Mouse (Mus musculus) lung, postnatal 14 days (tissue): ENCODE measurements around the gene Bcor.

Experiments used
- DNase-seq: peaks from one replicate; pipeline ENCODE4 v3.0.0; 2021

The Bcor gene

DNA sequence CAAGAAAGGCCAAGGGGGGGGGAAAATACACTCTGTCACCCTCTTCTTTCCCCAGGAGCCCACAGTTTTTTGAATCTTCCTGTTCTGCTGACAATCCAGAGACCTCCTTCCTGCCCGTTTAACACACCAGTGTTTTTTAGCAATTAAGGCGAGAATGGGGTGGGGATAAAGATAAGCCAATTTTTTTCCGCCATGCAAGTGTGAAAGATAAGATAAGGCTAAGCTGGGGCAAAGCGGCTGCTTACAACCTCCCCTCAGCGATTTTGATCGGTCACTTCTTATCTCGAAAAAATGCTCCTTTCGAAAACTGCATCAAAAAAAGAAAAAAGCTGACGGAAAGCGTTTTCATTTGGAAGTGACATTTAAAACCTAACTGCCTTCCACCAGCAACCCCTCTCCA, 74.2 kb downstream of the Bcor start:
- DNase-seq = no peak

DNA sequence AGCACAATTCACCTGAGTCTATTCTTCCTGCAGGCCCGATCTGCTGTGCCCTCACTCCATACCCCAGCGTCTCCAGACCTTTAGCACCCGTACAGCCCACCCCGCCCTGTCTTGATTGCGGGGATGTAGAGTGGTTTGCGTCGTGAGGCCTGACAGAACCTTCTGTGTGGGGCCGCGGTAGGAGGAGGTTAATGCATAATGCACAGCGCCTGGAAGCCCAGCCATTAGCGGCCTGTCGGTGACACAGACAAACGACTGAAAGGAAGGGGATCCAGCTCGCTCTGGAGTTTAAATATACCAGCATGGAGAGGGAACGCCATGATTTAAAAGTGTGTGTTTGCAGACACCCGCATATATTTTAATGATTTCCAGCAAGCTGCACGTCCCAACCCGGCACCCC, 74.9 kb downstream of the Bcor start:
- no peak for DNase-seq

DNA sequence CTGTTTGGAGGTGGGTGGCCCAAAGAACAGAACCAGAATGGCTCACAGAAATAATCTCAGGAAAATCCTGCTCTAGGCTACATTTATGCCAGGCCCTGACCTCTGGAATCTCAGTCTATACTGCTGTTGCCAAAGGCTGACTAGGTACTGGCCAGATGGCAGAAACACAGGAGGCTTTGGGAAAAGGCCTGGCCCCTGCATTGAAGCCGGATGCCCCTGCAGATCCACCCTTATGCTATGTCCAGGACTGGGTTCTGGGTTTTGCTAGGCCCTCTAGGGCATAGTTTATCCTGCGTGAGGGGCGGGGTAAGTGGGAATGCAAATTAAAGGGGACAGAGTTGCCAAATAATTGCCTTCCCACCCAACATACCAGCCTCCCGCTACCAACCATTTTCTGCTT, 75.5 kb downstream of the Bcor start:
- no peak for DNase-seq

GRCm38 (mm10) chrX:12083631-12084030, 76.5 kb downstream of the Bcor start:
- no peak for DNase-seq

DNA sequence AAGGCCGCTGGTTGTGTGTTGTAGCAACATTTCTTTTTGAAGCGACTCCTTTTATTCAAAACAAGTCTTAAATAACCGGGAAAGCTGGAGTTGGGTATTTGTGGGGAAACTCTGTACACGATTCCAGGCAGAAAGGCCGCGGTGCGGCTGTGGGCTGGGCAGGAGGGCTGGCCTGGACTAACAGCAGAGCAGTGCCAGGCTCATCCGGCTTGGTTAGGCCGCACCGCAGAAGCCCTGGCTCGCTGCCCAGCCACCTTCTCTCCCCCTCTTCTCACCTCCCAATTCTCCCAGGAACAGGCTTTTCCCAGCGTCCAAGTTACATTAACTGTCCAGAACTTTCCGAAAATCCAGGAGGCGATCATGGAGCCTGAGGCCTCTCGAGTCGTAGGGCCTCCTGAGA, 77.4 kb downstream of the Bcor start:
- no peak for DNase-seq

DNA sequence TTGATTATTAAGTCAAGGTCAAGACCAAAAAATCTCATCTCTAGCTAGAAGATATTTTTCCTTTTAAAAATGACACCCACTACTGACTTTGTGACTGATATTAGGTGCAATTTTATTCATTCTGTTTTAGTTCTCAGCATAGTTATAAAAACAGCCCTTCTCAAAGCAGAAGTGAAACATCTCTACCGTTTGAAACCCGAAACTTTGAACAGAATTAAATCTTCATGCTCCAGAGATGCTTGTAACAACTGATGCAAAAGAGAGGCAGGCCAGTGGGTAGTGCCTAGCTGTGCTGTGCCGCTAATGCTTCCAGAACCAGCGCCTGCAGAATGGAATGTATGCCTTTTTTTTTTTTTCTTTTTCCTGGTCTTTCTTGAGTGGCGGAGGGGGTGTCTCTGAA, 78.0 kb downstream of the Bcor start:
- no peak for DNase-seq

DNA sequence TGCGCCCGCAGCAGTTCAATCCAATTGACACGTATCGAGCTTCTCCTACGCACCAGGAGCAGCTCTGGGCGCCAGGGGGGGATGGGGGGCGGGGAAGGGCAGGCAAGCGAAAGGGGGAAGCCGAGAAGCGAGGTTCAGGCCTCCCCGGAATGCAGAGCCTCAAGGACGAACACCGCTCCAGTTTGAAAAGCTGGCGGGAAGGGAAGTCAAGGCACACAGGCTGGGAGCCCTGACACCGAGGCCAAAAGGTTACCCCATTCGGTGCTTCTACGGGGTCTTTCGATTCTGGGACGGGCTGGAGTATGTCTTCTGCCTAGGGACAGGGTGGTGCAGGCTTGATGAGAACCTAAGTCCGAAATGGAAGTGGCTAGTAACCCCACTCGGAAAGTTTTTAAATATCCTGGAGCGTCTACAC, 78.4 kb downstream of the Bcor start:
- DNase-seq = no peak

DNA sequence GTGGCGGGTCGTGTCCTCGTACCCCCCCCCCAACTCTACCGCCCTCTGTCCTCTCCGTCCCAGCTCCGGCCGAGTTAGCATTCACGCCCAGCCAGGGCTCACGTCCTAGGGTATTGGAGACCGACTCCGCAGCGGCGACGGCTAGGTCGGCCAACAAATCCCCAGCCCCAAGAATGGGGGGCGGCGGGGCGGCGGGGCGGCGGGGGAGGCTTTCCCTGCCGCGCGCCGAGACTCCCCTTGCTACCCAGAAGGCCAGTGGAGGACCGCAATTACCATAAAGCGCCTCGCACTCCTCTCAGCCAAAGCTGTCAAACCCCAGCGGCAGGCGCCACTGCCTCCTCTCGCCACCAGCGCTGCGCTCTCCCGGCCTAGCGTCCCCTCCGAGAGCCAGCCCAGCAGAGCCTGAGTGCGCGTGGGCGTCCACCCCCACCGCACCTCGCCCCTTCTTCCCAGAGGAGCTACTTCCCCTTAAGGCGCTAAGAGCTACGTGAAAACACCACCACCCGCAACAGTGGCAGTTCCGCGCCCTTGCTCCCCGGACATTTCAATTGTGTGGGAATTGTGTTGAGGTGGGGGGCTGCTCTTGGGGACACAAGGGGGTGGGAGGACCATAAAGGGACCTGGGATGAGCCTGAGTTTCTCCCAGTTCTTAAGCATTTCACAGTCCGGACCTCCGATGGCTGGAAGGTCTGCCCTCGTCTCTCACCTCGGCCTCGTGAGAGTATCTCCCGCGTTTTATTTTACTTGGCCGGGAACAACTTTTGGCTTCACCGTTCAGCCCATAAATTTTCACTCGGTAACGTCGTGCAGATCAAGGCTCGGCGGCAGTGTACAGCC, 79.0 kb downstream of the Bcor start:
- peak; percentile 47 for DNase-seq

GRCm38 (mm10) chrX:12080095-12080903, 79.9 kb downstream of the Bcor start:
- peak; percentile 71 for DNase-seq

DNA sequence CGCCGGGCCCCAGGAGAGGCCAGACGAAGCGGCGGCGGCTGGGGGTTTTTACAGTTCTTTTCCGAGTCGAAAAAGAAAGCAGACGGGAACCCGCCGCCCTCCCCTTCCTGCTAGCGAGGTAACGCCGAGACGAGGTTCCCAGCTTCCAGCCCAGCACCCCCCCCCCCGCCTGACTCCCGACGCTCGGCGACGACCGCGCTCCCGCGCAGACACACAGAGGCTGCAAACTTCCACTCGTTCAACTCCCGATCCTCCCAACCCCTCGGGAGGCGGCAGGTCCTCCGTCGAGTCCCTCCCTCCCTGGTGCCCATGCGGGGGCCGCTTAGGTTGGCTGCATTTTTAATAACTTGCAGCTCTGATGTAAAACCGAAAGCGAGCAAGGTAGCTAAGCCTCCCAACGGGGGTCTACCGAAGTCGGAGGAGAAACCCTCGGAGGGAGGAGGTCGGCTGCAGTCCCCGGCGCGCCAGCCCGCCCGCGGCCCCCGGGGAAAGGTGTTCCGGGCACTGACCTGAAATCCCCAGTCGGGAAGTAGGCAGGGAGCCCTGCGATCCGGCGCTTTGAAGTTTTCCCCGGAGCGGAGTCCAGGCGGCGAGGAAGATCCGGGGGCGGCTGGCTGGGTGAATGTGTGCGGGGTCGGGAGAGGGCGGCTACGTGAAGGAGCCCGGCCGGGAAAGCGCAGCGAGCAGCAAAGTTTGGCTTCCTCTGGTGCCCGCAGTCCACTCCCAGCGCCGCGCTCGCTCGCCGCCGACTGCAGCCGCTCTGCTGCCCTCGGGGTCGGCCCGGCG, 80.7 kb downstream of the Bcor start:
- DNase-seq = peak; percentile 49

DNA sequence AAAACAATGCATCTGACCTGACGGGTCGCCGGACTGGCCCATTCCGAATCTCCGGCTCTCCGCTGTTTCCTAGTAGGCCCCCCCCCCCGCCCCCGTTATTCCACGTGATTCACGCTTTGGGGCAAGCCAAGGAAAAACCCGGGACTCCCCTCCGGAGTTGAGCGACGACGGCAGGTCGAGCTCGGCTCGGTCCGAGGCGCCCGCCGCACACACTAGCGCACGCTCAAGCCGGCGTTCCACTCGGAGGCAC, 81.2 kb downstream of the Bcor start:
- DNase-seq = no peak

GRCm38 (mm10) chrX:12078195-12079058, 81.7 kb downstream of the Bcor start:
- DNase-seq = peak; percentile 40

- no peak for DNase-seq
Observed at GRCm38 (mm10) chrX:12077601-12077980, 82.6 kb downstream of the Bcor start.

DNA sequence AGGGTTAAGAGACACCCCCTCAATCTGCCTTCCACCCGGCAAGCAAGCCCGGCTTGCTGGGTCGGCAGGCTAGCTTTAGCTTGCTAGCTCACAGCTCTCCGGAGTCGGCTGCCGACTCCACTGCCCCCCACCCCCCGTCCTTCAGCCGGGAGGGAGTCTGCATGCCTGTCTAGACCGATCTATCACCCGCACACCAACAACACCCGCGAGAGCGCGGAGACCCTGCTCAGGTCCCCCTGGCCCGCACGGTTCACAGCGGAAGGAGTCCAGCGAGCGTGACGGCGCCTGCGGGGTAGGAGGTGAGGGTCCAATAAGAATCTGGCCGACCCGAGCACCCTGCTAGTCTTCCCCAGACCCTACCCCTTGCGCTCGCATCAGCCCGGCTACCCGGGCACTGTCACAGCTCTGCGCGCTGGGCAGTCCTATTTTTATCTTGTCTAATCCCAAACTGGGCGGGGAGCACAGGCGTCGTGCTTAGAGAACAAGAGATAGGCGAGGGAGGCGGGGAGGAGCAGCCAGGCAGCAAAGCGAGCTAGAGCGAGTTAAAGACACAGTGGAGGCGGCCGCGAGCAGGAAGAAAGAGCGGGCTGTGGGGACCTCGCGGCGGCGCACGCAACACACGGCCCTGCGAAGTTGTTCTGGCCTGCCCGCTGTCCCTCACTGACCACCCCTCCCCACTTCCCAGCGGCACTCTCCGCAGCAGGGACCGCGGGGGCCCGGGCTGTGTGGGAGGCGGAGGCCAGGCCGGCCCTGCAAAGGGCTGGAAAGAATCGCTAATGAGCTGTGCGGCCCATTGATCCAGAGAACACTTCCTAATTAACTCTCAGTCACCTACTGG, 83.2 kb downstream of the Bcor start:
- peak; percentile 62 for DNase-seq

DNA sequence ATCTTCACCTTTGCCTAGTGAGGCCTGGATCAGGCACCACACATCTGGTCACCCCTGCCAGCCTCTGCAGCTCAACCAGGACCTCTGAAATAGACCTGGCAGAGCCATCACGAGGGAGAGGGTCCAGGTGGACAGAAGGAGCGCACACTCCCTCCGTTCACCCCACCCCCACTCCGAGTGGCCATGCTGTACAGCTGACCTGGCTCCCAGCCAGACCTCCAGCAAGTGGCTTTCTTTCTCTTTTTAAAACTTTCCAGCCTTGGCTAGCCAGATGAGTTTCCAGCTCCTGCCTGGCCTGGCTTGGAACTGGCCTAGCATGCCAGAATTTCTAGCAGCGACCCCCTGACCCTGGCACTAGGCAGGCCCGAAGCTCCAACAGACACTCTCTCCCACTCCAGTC, 87.4 kb downstream of the Bcor start:
- peak; percentile 33 for DNase-seq

DNA sequence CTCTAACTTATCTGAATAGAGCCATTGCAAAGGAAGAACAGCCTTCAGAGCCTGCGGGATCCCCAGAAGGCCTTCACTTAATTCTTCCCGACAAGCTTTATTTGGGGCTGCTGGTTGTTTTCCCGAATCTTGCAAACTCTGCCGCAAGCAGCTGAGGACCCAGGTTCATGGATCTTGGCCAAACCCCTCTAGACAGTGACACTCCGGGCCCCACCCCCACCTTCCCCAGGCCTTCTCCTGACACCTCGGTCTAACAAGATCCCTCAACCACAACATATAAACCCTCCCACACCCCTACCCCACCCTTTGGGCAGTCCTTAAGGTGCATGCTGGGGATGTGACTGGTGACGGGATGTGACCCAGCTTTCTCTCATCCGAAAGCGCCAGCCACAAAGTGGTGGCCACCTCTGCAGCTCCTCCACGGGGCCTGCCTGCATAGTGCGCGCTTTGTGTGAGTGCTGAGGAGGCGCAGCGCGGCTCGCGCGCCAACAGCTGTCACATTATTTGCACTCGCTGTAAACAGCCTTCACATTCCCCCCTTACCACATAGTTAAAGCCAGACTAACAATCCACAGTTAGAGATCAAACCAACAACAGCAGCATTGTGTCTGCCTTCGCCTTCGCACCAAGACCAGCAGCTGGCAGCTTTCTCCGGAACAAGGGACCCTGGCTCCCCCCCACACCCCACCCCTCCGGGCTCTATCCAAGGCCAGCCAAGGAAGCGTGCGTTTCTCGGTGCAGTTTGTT, 91.0 kb downstream of the Bcor start:
- DNase-seq = peak; percentile 60

GRCm38 (mm10) chrX:12067851-12068510, 92.2 kb downstream of the Bcor start:
- DNase-seq = no peak

GRCm38 (mm10) chrX:12067031-12067430, 93.1 kb downstream of the Bcor start:
- no peak for DNase-seq

DNA sequence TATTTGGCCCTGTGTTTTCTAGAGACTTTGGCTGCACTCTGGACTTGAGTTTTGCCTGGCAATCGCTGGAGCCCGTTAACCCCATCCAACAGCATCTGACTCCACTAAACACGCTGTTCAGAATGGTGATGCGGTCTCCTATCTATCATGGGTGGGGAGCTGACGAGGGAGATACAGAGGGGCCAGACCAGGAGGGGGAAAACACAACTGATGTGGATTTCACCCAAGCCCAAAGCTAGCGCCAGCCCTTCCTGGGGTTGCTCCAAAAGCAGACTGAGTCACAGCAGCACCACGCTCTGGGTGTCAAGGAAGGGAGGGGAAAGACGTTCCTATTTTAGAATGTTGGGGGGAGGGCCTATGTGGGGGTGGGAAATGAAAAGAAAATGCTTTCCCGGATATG, 94.4 kb downstream of the Bcor start:
- DNase-seq = no peak

GRCm38 (mm10) chrX:12062932-12063260, 97.3 kb downstream of the Bcor start:
- no peak for DNase-seq
